Mouse (Mus musculus) limb, embryonic 14.5 days (tissue): Measurements from ENCODE around the gene Pxylp1. TPM values are rescaled to one million over a fixed set of nuclear protein-coding genes. Genes with fewer than 3 reads are reported as not detected.

Experiments used
- ATAC-seq: fragments of 200-750 bp; cut with Nextera tagmentation; 2 replicates; pipeline ENCODE4 v1.8.0; 2017; ENCODE audit warnings: low read depth, moderate number of reproducible peaks, moderate TSS enrichment; ENCODE audit not compliant: low FRiP score
- DNase-seq: peaks from one replicate; pipeline ENCODE4 v3.0.0-alpha.2; 2015; ENCODE audit warnings: low spot score
- H3K27ac ChIP-seq: fragments of 300-500 bp; sonication (generic); replicated peaks from 2 replicates; pipeline ENCODE4 v1.5.1; 2014; ENCODE audit warnings: low read depth, mild to moderate bottlenecking, low read length, moderate library complexity, mixed read lengths
- H3K27me3 ChIP-seq: fragments of 300-500 bp; sonication (generic); 2 replicates; pipeline ENCODE4 v1.6.1; 2014; ENCODE audit warnings: low read length, mixed read lengths; ENCODE audit not compliant: control insufficient read depth, insufficient read depth
- H3K36me3 ChIP-seq: fragments of 300-500 bp; sonication (generic); 2 replicates; pipeline ENCODE4 v1.6.1; 2014; ENCODE audit warnings: mild to moderate bottlenecking, low read length, moderate library complexity, mixed read lengths; ENCODE audit not compliant: control insufficient read depth, insufficient read depth
- H3K4me1 ChIP-seq: fragments of 300-500 bp; sonication (generic); 2 replicates; pipeline ENCODE4 v1.6.1; 2014; ENCODE audit warnings: antibody characterized with exemption, low read length, mixed read lengths; ENCODE audit not compliant: control insufficient read depth, insufficient read depth
- H3K4me2 ChIP-seq: fragments of 300-500 bp; sonication (generic); replicated peaks from 2 replicates; pipeline ENCODE4 v1.6.1; 2014; ENCODE audit warnings: low read depth, mild to moderate bottlenecking, low read length, moderate library complexity; ENCODE audit not compliant: severe bottlenecking
- H3K4me3 ChIP-seq: fragments of 300-500 bp; sonication (generic); replicated peaks from 2 replicates; pipeline ENCODE4 v1.5.1; 2014; ENCODE audit warnings: low read length
- H3K9ac ChIP-seq: fragments of 300-500 bp; sonication (generic); 2 replicates; pipeline ENCODE4 v1.6.1; 2014; ENCODE audit warnings: mild to moderate bottlenecking, low read depth, low read length, moderate library complexity; ENCODE audit not compliant: severe bottlenecking
- H3K9me3 ChIP-seq: fragments of 300-500 bp; sonication (generic); 2 replicates; pipeline ENCODE4 v1.6.1; 2016; ENCODE audit warnings: low read length; ENCODE audit not compliant: control insufficient read depth
- POLR2A ChIP-seq: fragments of 200-500 bp; IDR thresholded peaks from 2 replicates; pipeline ENCODE4 v1.8.0; 2012; ENCODE audit warnings: inconsistent platforms, mild to moderate bottlenecking, moderate library complexity, borderline replicate concordance; ENCODE audit not compliant: insufficient read depth, insufficient read length; ENCODE audit errors: extremely low read depth
- WGBS: fragments of 180-500 bp; shearing (Covaris S2); extraction: QIAGEN DNeasy Blood & Tissue Kit; methylation state at CpG from one replicate; pipeline ENCODE4 v1.1.7; 2014; 5-methylcytosine and 5-hydroxymethylcytosine counted together
- polyA plus RNA-seq, 2 experiments: library from polyadenylated mRNA; depleted of rRNA in 1 of 2; stranded (reverse) in 1 of 2; unstranded in 1 of 2; fragments of >200 nt; fragmentation: Nextera tagmentation in 1 of 2; extraction: Ambion mirVana in 1 of 2; gene quantifications; 2 replicates each; pipeline versions ENCODE4 v1.2.1 to v1.2.3; 2012 to 2014

The Pxylp1 gene
- polyA plus RNA-seq, 2 experiments, result 26.0 to 29.3 TPM

GRCm38 (mm10) chr9:96887492-96887891, 5.0 kb downstream of the Pxylp1 start:
- Histone ChIP-seq H3K27me3 (no peaks in the 10 kb centered on the region), H3K4me2 (no peak overlapping the region), H3K9ac (no peak overlapping the region), H3K4me3 (no peak overlapping the region), H3K27ac (no peak overlapping the region), H3K36me3 (no peaks in the 10 kb centered on the region), H3K4me1 (peaks cover 12% of the 10 kb centered on the region), H3K9me3 (no peaks in the 10 kb centered on the region)
- no peak for DNase-seq
- TF ChIP-seq POLR2A, result no peak
- ATAC-seq, result no peak

- WGBS, result 48% methylated on average over 3 of the region's 3 CpGs
- DNase-seq (no peak), ATAC-seq (no peak)
- no peaks in the 10 kb centered on the region for H3K27me3 ChIP-seq
- TF ChIP-seq POLR2A, result no peak
- no peak overlapping the region for H3K27ac ChIP-seq
- no peak overlapping the region for H3K9ac ChIP-seq
- H3K4me1 ChIP-seq, result peaks cover 12% of the 10 kb centered on the region
- H3K4me2 ChIP-seq, result no peak overlapping the region
- no peak overlapping the region for H3K4me3 ChIP-seq
- no peaks in the 10 kb centered on the region for H3K36me3 ChIP-seq
- H3K9me3 ChIP-seq, result no peaks in the 10 kb centered on the region
Measured at GRCm38 (mm10) chr9:96885781-96886180, 6.7 kb downstream of the Pxylp1 start.

- no peak overlapping the region for H3K4me2 ChIP-seq
- H3K27ac ChIP-seq, result no peak overlapping the region
- no peaks in the 10 kb centered on the region for H3K36me3 ChIP-seq
- no peak overlapping the region for H3K9ac ChIP-seq
- H3K4me1 ChIP-seq, result no peaks in the 10 kb centered on the region
- H3K4me3 ChIP-seq, result no peak overlapping the region
- TF ChIP-seq POLR2A, result no peak
- no peak for ATAC-seq
- H3K9me3 ChIP-seq, result no peaks in the 10 kb centered on the region
- DNase-seq, result no peak
- no peaks in the 10 kb centered on the region for H3K27me3 ChIP-seq
- 85% methylated on average over 20 of the region's 20 CpGs for WGBS
Measured at GRCm38 (mm10) chr9:96882496-96883265, 9.8 kb downstream of the Pxylp1 start.

- no peak for TF ChIP-seq POLR2A
- no peak overlapping the region for H3K27ac ChIP-seq
- no peak overlapping the region for H3K4me2 ChIP-seq
- H3K9ac ChIP-seq, result no peak overlapping the region
- H3K36me3 ChIP-seq, result no peaks in the 10 kb centered on the region
- no peak for DNase-seq
- ATAC-seq, result no peak
- H3K27me3 ChIP-seq, result no peaks in the 10 kb centered on the region
- H3K4me3 ChIP-seq, result no peak overlapping the region
- no peaks in the 10 kb centered on the region for H3K4me1 ChIP-seq
- no peaks in the 10 kb centered on the region for H3K9me3 ChIP-seq
- 67% methylated on average over 6 of the region's 6 CpGs for WGBS
Measured at GRCm38 (mm10) chr9:96881901-96882300, 10.6 kb downstream of the Pxylp1 start.

- no peak overlapping the region for H3K4me2 ChIP-seq
- no peak overlapping the region for H3K27ac ChIP-seq
- ATAC-seq (no peak), DNase-seq (no peak)
- no peaks in the 10 kb centered on the region for H3K9me3 ChIP-seq
- H3K27me3 ChIP-seq, result no peaks in the 10 kb centered on the region
- no peak overlapping the region for H3K4me3 ChIP-seq
- no peaks in the 10 kb centered on the region for H3K36me3 ChIP-seq
- H3K4me1 ChIP-seq, result 0 out of 2 replicates have a peak, but pooled peaks cover 5% of the 10 kb centered on the region
- TF ChIP-seq POLR2A, result no peak
- H3K9ac ChIP-seq, result no peak overlapping the region
- 84% methylated on average over 6 of the region's 6 CpGs for WGBS
Measured at GRCm38 (mm10) chr9:96879024-96879423, 13.4 kb downstream of the Pxylp1 start.
